Mouse (Mus musculus) 416B (cell line): ENCODE measurements around the gene Sln.

ENCODE experiments used
- DNase-seq: peaks from one replicate; pipeline ENCODE4 v3.0.0; 2011; ENCODE audit warnings: low read depth

Gene Sln

GRCm38 (mm10) chr9:53849864-53850263 is at the start of gene Sln:
TSS of gene Sln (plus strand) at chr9:53850164.
- no peak for DNase-seq

- peak; percentile 47 for DNase-seq
These were observed 47.0 kb upstream of the Sln start for GRCm38 (mm10) chr9:53802921-53803320.

- no peak for DNase-seq
These were observed 43.4 kb upstream of the Sln start for GRCm38 (mm10) chr9:53806496-53807086.

GRCm38 (mm10) chr9:53813418-53813817 is 36.5 kb upstream of the Sln start:
- no peak for DNase-seq

GRCm38 (mm10) chr9:53818760-53819159 is 31.2 kb upstream of the Sln start:
- peak; percentile 64 for DNase-seq

- DNase-seq: peak; percentile 31
These were observed 24.6 kb upstream of the Sln start for GRCm38 (mm10) chr9:53825318-53825717.

GRCm38 (mm10) chr9:53829081-53829865 is 20.7 kb upstream of the Sln start:
- DNase-seq: peak; percentile 75

GRCm38 (mm10) chr9:53829866-53830209 is 20.1 kb upstream of the Sln start:
- DNase-seq: no peak

GRCm38 (mm10) chr9:53835039-53835438 is 14.9 kb upstream of the Sln start:
- DNase-seq: no peak

GRCm38 (mm10) chr9:53835976-53836375 is 14.0 kb upstream of the Sln start:
- DNase-seq: no peak

GRCm38 (mm10) chr9:53838816-53839215 is 11.1 kb upstream of the Sln start:
- no peak for DNase-seq

- no peak for DNase-seq
These were observed 1.4 kb upstream of the Sln start for GRCm38 (mm10) chr9:53848548-53848947.

- DNase-seq: no peak
These were observed 2.2 kb downstream of the Sln start for GRCm38 (mm10) chr9:53852158-53852557.

GRCm38 (mm10) chr9:53853672-53854071 is 3.7 kb downstream of the Sln start:
- no peak for DNase-seq

GRCm38 (mm10) chr9:53854525-53854924 is 4.6 kb downstream of the Sln start:
- no peak for DNase-seq

- DNase-seq: no peak
These were observed 7.9 kb downstream of the Sln start for GRCm38 (mm10) chr9:53857864-53858263.

- no peak for DNase-seq
These were observed 23.3 kb downstream of the Sln start for GRCm38 (mm10) chr9:53873239-53873638.

- DNase-seq: no peak
These were observed 27.5 kb downstream of the Sln start for GRCm38 (mm10) chr9:53877423-53877822.

- no peak for DNase-seq
These were observed 33.8 kb downstream of the Sln start for GRCm38 (mm10) chr9:53883588-53884280.

- DNase-seq: peak; percentile 57
These were observed 40.1 kb downstream of the Sln start for GRCm38 (mm10) chr9:53890075-53890474.

GRCm38 (mm10) chr9:53895827-53896226 is 45.9 kb downstream of the Sln start:
- no peak for DNase-seq

GRCm38 (mm10) chr9:53899836-53900235 is 49.9 kb downstream of the Sln start:
- no peak for DNase-seq

GRCm38 (mm10) chr9:53903215-53903842 is 53.4 kb downstream of the Sln start:
- no peak for DNase-seq
